Mouse (Mus musculus) heart, embryonic 14.5 days (tissue): Measurements from ENCODE around the gene Gm17728. TPM values are rescaled to one million over a fixed set of nuclear protein-coding genes. Genes with fewer than 3 reads are reported as not detected.

ENCODE experiments used
- ATAC-seq: fragments of 200-750 bp; cut with Nextera tagmentation; 2 replicates; pipeline ENCODE4 v1.8.0; 2017; ENCODE audit warnings: low read depth, moderate TSS enrichment; ENCODE audit not compliant: insufficient number of reproducible peaks, insufficient read depth, low FRiP score
- H3K27ac ChIP-seq, 2 experiments: fragments of 200-500 bp in 1 of 2; fragments of 300-500 bp in 1 of 2; sonication (generic) in 1 of 2; replicated peaks in 1 of 2; 2 replicates each; pipeline ENCODE4 v1.5.1; 2012 to 2014; ENCODE audit warnings: low read depth in 2 of 2, low read length in 2 of 2, control low read depth in 1 of 2, mild to moderate bottlenecking in 1 of 2, mixed read lengths in 1 of 2; ENCODE audit not compliant: control insufficient read depth in 1 of 2, insufficient read depth in 1 of 2
- H3K27me3 ChIP-seq: fragments of 300-500 bp; sonication (generic); 2 replicates; pipeline ENCODE4 v1.6.1; 2014; ENCODE audit warnings: mild to moderate bottlenecking, low read length, control low read depth; ENCODE audit not compliant: control insufficient read depth, insufficient read depth
- H3K36me3 ChIP-seq: fragments of 300-500 bp; sonication (generic); 2 replicates; pipeline ENCODE4 v1.6.1; 2014; ENCODE audit warnings: mild to moderate bottlenecking, control low read depth, low read length, mixed read lengths; ENCODE audit not compliant: control insufficient read depth, insufficient read depth
- H3K4me1 ChIP-seq, 2 experiments: fragments of 200-500 bp in 1 of 2; fragments of 300-500 bp in 1 of 2; sonication (generic) in 1 of 2; 2 replicates each; pipeline ENCODE4 v1.6.1; 2012 to 2014; ENCODE audit warnings: low read length in 2 of 2, control low read depth in 1 of 2, mixed read lengths in 1 of 2; ENCODE audit not compliant: control insufficient read depth in 2 of 2, insufficient read depth in 2 of 2
- H3K4me2 ChIP-seq: fragments of 300-500 bp; sonication (generic); 2 replicates; pipeline ENCODE4 v1.6.1; 2014; ENCODE audit warnings: mild to moderate bottlenecking, low read length
- H3K4me3 ChIP-seq, 2 experiments: fragments of 200-500 bp in 1 of 2; fragments of 300-500 bp in 1 of 2; sonication (generic) in 1 of 2; 2 replicates each; pipeline ENCODE4 v1.5.1; 2012 to 2014; ENCODE audit warnings: low read length in 2 of 2, mild to moderate bottlenecking in 2 of 2, control low read depth in 1 of 2, low read depth in 1 of 2, moderate library complexity in 1 of 2; ENCODE audit not compliant: control insufficient read depth in 1 of 2, insufficient read depth in 1 of 2
- H3K9ac ChIP-seq: fragments of 300-500 bp; sonication (generic); 2 replicates; pipeline ENCODE4 v1.6.1; 2014; ENCODE audit warnings: mild to moderate bottlenecking, low read length
- H3K9me3 ChIP-seq: fragments of 300-500 bp; sonication (generic); 2 replicates; pipeline ENCODE4 v1.6.1; 2016; ENCODE audit warnings: low read length, control low read depth; ENCODE audit not compliant: control insufficient read depth
- WGBS: fragments of 180-500 bp; shearing (Covaris S2); extraction: QIAGEN DNeasy Blood & Tissue Kit; methylation state at CpG from one replicate; pipeline ENCODE4 v1.1.7; 2014; 5-methylcytosine and 5-hydroxymethylcytosine counted together
- polyA plus RNA-seq: library from polyadenylated mRNA; unstranded; fragments of >200 nt; fragmentation: Nextera tagmentation; extraction: Ambion mirVana; gene quantifications from 2 replicates; pipeline ENCODE4 v1.2.1, GENCODE M21; 2014

The Gm17728 gene
- polyA plus RNA-seq, 1 experiment from 2014 or later = not detected

- Histone ChIP-seq H3K27ac (no peak overlapping the region), H3K4me3 (no peak overlapping the region), H3K9ac (no peak overlapping the region), H3K4me2 (no peak overlapping the region), H3K9me3 (no peaks in the 10 kb centered on the region), H3K27me3 (no peaks in the 10 kb centered on the region), H3K4me1 (no peaks in the 10 kb centered on the region), H3K36me3 (no peaks in the 10 kb centered on the region)
- ATAC-seq = no peak
- WGBS = 81% methylated on average over 4 of the region's 4 CpGs
These were observed 18.3 kb downstream of the Gm17728 start for GRCm38 (mm10) chr17:9439997-9440655.

DNA sequence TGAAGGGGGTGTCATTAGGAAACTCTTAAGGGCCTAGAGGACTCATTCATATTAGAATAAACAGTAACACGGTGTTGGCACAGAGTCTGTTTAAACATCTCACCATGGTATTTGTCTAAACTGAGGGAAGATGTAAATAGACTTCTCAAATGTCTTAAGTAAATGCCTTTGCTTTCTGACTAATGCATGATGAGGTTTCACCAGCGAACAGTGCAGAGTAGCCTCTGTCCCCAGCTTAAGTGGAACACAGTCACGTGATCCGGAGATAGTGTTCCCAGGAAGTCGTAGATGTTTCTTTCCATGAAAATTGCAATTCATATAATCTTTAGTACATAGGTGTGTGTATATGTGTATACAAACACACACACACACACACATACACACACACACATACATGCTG is 34.5 kb downstream of the Gm17728 start:
- WGBS = 76% methylated on average over 5 of the region's 5 CpGs
- Histone ChIP-seq H3K4me3 (no peak overlapping the region), H3K9ac (no peak overlapping the region), H3K27ac (no peak overlapping the region), H3K27me3 (no peaks in the 10 kb centered on the region), H3K4me2 (no peak overlapping the region), H3K9me3 (no peaks in the 10 kb centered on the region), H3K36me3 (no peaks in the 10 kb centered on the region), H3K4me1 (peaks cover 0 to 3% of the 10 kb centered on the region in 2 experiments; a peak in 1 of 4 replicates)
- ATAC-seq = no peak

DNA sequence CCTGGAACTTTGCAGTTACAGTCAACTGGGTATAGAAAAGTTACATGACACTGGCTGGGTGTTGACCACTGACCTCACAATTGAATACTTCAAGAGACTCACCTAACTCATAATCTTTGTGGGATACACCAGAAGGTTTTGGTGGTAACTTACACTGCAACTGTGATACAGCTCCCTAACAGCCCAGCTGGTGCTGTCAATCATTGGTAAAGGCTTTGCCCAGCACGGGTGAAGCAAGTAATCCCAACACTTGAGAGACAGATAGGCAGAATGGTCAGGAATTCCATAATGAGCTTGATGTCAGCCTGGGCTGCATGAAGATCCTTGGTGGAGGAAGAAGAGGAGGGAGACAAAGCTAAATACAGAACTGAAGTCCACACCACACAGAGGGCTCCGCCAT is 39.0 kb downstream of the Gm17728 start:
- Histone ChIP-seq H3K4me2 (no peak overlapping the region), H3K4me3 (no peak overlapping the region), H3K27me3 (no peaks in the 10 kb centered on the region), H3K36me3 (no peaks in the 10 kb centered on the region), H3K9me3 (no peaks in the 10 kb centered on the region), H3K27ac (no peak overlapping the region), H3K4me1 (no peaks in the 10 kb centered on the region), H3K9ac (no peak overlapping the region)
- no peak for ATAC-seq
- 39% methylated on average over 2 of the region's 2 CpGs for WGBS

Other genes with a start within 250 kb of the Gm17728 start
- not detected in 2 replicates for gene Pabpc6, start 247.7 kb downstream of the Gm17728 start, polyA plus RNA-seq